Mouse (Mus musculus): ENCODE results near the gene Rpp25. TPM values are rescaled to one million over a fixed set of nuclear protein-coding genes. Genes with fewer than 3 reads are reported as not detected.

Gene Rpp25
- polyA plus RNA-seq, 1 experiment, result 8.2 TPM

GRCm38 (mm10) chr9:57523754-57524153 is 19.9 kb downstream of the Rpp25 start:
- Histone ChIP-seq H3K4me3 (replicated peaks; ENCODE audit: control insufficient read depth, low read depth, low read length) (no peak overlapping the region), H3K4me1 (ENCODE audit: control insufficient read depth, insufficient read depth, low read length) (peaks cover 3% of the 10 kb centered on the region; the same call in 1 of the 2 replicates), H3K27ac (ENCODE audit: control insufficient read depth, insufficient read depth, low read depth, low read length, poor library complexity) (no peak overlapping the region)
- WGBS, result 39% methylated on average over 1 of the region's 1 CpGs
- no peak for TF ChIP-seq POLR2A (IDR thresholded peaks at IDR 0.05; ENCODE audit: borderline replicate concordance, control insufficient read depth, low read depth, low read length)
- TF ChIP-seq CTCF (IDR thresholded peaks at IDR 0.05; ENCODE audit: control insufficient read depth, insufficient read depth, low read length), result no peak

- H3K4me3 ChIP-seq (replicated peaks; ENCODE audit: control insufficient read depth, low read depth, low read length), result no peak overlapping the region
- TF ChIP-seq POLR2A (IDR thresholded peaks at IDR 0.05; ENCODE audit: borderline replicate concordance, control insufficient read depth, low read depth, low read length), result no peak
- peak; percentile 10; the same call in 1 of the 2 replicates for TF ChIP-seq CTCF (IDR thresholded peaks at IDR 0.05; ENCODE audit: control insufficient read depth, insufficient read depth, low read length)
- H3K27ac ChIP-seq (ENCODE audit: control insufficient read depth, insufficient read depth, low read depth, low read length, poor library complexity), result peak overlapping the region; percentile 9; the same call in 1 of the 2 replicates
- peaks cover 3% of the 10 kb centered on the region; the same call in 1 of the 2 replicates for H3K4me1 ChIP-seq (ENCODE audit: control insufficient read depth, insufficient read depth, low read length)
Observed at GRCm38 (mm10) chr9:57524439-57524838, 20.6 kb downstream of the Rpp25 start.

DNA sequence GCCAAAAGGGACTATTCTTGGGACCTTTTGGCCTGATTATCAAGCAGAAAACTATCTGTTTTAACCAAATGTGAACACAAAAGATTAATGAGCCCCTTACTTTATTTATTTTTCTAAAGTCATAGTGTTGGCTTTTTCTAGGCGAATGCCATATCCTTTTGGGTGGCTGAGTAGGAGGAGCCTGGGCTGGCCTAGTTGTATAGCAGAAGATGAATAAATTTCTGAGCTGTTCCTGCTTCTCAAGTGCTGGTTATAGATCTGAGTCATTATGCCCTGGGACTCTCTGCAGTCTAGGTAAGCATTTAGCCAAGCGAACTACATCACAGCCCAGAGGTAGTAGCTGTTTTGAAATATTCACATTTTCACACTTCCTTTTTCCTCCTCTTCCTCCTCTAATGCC is 21.7 kb downstream of the Rpp25 start:
- Histone ChIP-seq H3K4me1 (ENCODE audit: control insufficient read depth, insufficient read depth, low read length) (peaks cover 3% of the 10 kb centered on the region; the same call in 1 of the 2 replicates), H3K27ac (ENCODE audit: control insufficient read depth, insufficient read depth, low read depth, low read length, poor library complexity) (no peak overlapping the region), H3K4me3 (replicated peaks; ENCODE audit: control insufficient read depth, low read depth, low read length) (no peak overlapping the region)
- 24% methylated on average over 2 of the region's 2 CpGs for WGBS
- TF ChIP-seq POLR2A (IDR thresholded peaks at IDR 0.05; ENCODE audit: borderline replicate concordance, control insufficient read depth, low read depth, low read length) (no peak), CTCF (IDR thresholded peaks at IDR 0.05; ENCODE audit: control insufficient read depth, insufficient read depth, low read length) (no peak)

DNA sequence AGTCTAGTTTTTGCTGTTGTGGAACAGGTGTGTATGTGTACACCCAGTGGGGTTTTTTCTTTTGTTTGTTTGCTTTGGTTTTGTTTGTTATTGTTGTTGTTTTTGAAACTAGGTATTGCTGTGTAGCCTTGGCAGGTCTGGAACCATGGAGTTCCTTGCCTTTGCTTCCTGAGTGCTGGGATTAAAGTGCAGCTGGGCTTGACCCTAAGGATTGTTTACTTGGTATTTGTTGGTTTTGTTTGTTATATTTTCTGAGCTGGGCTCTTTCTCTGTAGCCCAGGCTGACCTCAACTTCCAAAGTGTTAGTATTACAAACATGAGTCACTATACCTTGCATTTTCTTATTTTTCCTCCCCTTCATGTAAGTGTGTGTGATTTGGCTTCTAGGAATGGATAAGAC is 22.6 kb downstream of the Rpp25 start:
- no peak for TF ChIP-seq CTCF (IDR thresholded peaks at IDR 0.05; ENCODE audit: control insufficient read depth, insufficient read depth, low read length)
- TF ChIP-seq POLR2A (IDR thresholded peaks at IDR 0.05; ENCODE audit: borderline replicate concordance, control insufficient read depth, low read depth, low read length), result no peak
- no peak overlapping the region for H3K27ac ChIP-seq (ENCODE audit: control insufficient read depth, insufficient read depth, low read depth, low read length, poor library complexity)
- peaks cover 3% of the 10 kb centered on the region; the same call in 1 of the 2 replicates for H3K4me1 ChIP-seq (ENCODE audit: control insufficient read depth, insufficient read depth, low read length)
- no peak overlapping the region for H3K4me3 ChIP-seq (replicated peaks; ENCODE audit: control insufficient read depth, low read depth, low read length)

GRCm38 (mm10) chr9:57531946-57532345 is 28.1 kb downstream of the Rpp25 start:
- 83% methylated on average over 1 of the region's 1 CpGs for WGBS
- H3K27ac ChIP-seq (ENCODE audit: control insufficient read depth, insufficient read depth, low read depth, low read length, poor library complexity), result no peak overlapping the region
- no peaks in the 10 kb centered on the region for H3K4me1 ChIP-seq (ENCODE audit: control insufficient read depth, insufficient read depth, low read length)
- TF ChIP-seq CTCF (IDR thresholded peaks at IDR 0.05; ENCODE audit: control insufficient read depth, insufficient read depth, low read length) (no peak), POLR2A (IDR thresholded peaks at IDR 0.05; ENCODE audit: borderline replicate concordance, control insufficient read depth, low read depth, low read length) (no peak)
- no peak overlapping the region for H3K4me3 ChIP-seq (replicated peaks; ENCODE audit: control insufficient read depth, low read depth, low read length)

- WGBS, result 86% methylated on average over 5 of the region's 5 CpGs
- H3K4me1 ChIP-seq (ENCODE audit: control insufficient read depth, insufficient read depth, low read length), result peaks cover 2% of the 10 kb centered on the region
- TF ChIP-seq POLR2A (IDR thresholded peaks at IDR 0.05; ENCODE audit: borderline replicate concordance, control insufficient read depth, low read depth, low read length) (no peak), CTCF (IDR thresholded peaks at IDR 0.05; ENCODE audit: control insufficient read depth, insufficient read depth, low read length) (no peak)
- no peak overlapping the region for H3K4me3 ChIP-seq (replicated peaks; ENCODE audit: control insufficient read depth, low read depth, low read length)
- no peak overlapping the region for H3K27ac ChIP-seq (ENCODE audit: control insufficient read depth, insufficient read depth, low read depth, low read length, poor library complexity)
Observed at GRCm38 (mm10) chr9:57536362-57536761, 32.5 kb downstream of the Rpp25 start.

DNA sequence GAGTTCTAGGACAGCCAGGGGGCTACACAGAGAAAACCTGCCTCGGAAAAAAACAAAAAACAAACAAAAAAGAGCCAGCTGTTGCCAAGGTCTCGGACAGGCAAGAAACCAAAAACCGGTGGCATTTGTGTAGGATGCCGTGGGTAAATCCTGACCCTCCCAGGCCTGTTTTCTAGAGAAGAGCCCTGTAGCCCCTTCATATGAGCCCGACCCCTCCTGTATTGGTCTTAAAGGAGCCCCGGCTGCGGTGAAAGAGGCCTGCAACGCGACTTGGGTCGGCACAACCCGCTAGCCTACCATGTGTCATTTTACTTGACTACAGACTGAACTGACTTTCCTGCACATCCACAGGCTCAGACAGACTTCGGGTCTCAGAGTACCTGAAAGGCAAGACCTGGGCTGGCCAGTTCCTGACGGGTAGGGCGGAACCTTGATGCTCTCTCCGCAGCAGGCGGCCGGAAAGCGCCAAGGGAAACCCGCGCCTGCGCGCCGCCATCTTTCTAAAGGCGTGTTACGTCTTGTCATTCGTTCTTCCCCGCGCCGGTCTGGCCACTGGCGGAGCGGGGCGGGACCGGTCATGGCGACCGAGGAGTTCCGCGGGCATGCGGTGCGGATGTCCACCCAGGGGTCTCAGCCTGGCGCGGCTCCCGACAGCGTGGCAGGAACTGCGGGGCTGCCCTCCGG is 33.4 kb downstream of the Rpp25 start, which contains the start of gene Fam219b:
Gene Fam219b (plus strand): TSS at position 485 of the 684 bp plus-strand sequence.
- Histone ChIP-seq H3K4me1 (ENCODE audit: control insufficient read depth, insufficient read depth, low read length) (peaks cover 2% of the 10 kb centered on the region), H3K27ac (ENCODE audit: control insufficient read depth, insufficient read depth, low read depth, low read length, poor library complexity) (peak within 1 kb of the TSS; percentile 68), H3K4me3 (replicated peaks; ENCODE audit: control insufficient read depth, low read depth, low read length) (peak within 1 kb of the TSS; percentile 89)
- TF ChIP-seq CTCF (IDR thresholded peaks at IDR 0.05; ENCODE audit: control insufficient read depth, insufficient read depth, low read length) (no peak), POLR2A (IDR thresholded peaks at IDR 0.05; ENCODE audit: borderline replicate concordance, control insufficient read depth, low read depth, low read length) (peak; percentile 74; the same call in 1 of the 2 replicates)
- 2% methylated on average over 45 of the region's 45 CpGs for WGBS

GRCm38 (mm10) chr9:57537728-57538181 is 33.9 kb downstream of the Rpp25 start:
- Histone ChIP-seq H3K4me3 (replicated peaks; ENCODE audit: control insufficient read depth, low read depth, low read length) (peak overlapping the region; percentile 89), H3K4me1 (ENCODE audit: control insufficient read depth, insufficient read depth, low read length) (peaks cover 2% of the 10 kb centered on the region), H3K27ac (ENCODE audit: control insufficient read depth, insufficient read depth, low read depth, low read length, poor library complexity) (peak overlapping the region; percentile 68)
- WGBS, result under 1% methylated on average over 24 of the region's 24 CpGs
- no peak for TF ChIP-seq POLR2A (IDR thresholded peaks at IDR 0.05; ENCODE audit: borderline replicate concordance, control insufficient read depth, low read depth, low read length)
- TF ChIP-seq CTCF (IDR thresholded peaks at IDR 0.05; ENCODE audit: control insufficient read depth, insufficient read depth, low read length), result no peak

Data from bone marrow, adult 2 months (tissue).